Mouse (Mus musculus): ENCODE data around the gene 4930470P17Rik.
A peak's percentile ranks its signal among the peaks of the same experiment; 100 is the strongest.

4930470P17Rik gene

GRCm38 (mm10) chr2:170601917-170602316, at the start of gene 4930470P17Rik:
Gene 4930470P17Rik (minus strand): TSS chr2:170602017.
- no peak for DNase-seq (ENCODE audit: low read depth, low spot score)

- peak; percentile 70 for DNase-seq (ENCODE audit: low read depth, low spot score)
Measured at GRCm38 (mm10) chr2:170651483-170651882, 49.7 kb upstream of the 4930470P17Rik start.

GRCm38 (mm10) chr2:170648542-170648941, 46.7 kb upstream of the 4930470P17Rik start:
- DNase-seq (ENCODE audit: low read depth, low spot score): no peak

- DNase-seq (ENCODE audit: low read depth, low spot score): peak; percentile 39
Measured at GRCm38 (mm10) chr2:170646201-170646600, 44.4 kb upstream of the 4930470P17Rik start.

- DNase-seq (ENCODE audit: low read depth, low spot score): no peak
Measured at GRCm38 (mm10) chr2:170642338-170642806, 40.6 kb upstream of the 4930470P17Rik start.

- DNase-seq (ENCODE audit: low read depth, low spot score): peak; percentile 36
Measured at GRCm38 (mm10) chr2:170640281-170640680, 38.5 kb upstream of the 4930470P17Rik start.

GRCm38 (mm10) chr2:170638746-170639145, 36.9 kb upstream of the 4930470P17Rik start:
- DNase-seq (ENCODE audit: low read depth, low spot score): no peak

- no peak for DNase-seq (ENCODE audit: low read depth, low spot score)
Measured at GRCm38 (mm10) chr2:170632998-170633622, 31.3 kb upstream of the 4930470P17Rik start.

GRCm38 (mm10) chr2:170632386-170632785, 30.6 kb upstream of the 4930470P17Rik start:
- no peak for DNase-seq (ENCODE audit: low read depth, low spot score)

GRCm38 (mm10) chr2:170631375-170631774, 29.6 kb upstream of the 4930470P17Rik start:
- no peak for DNase-seq (ENCODE audit: low read depth, low spot score)

GRCm38 (mm10) chr2:170630553-170630952, 28.7 kb upstream of the 4930470P17Rik start:
- no peak for DNase-seq (ENCODE audit: low read depth, low spot score)

- DNase-seq (ENCODE audit: low read depth, low spot score): peak; percentile 65
Measured at GRCm38 (mm10) chr2:170627991-170628390, 26.2 kb upstream of the 4930470P17Rik start.

- DNase-seq (ENCODE audit: low read depth, low spot score): peak; percentile 71
Measured at GRCm38 (mm10) chr2:170624201-170624880, 22.5 kb upstream of the 4930470P17Rik start.

GRCm38 (mm10) chr2:170622985-170623384, 21.2 kb upstream of the 4930470P17Rik start:
- DNase-seq (ENCODE audit: low read depth, low spot score): peak; percentile 58

GRCm38 (mm10) chr2:170618862-170619492, 17.2 kb upstream of the 4930470P17Rik start:
- no peak for DNase-seq (ENCODE audit: low read depth, low spot score)

- peak; percentile 59 for DNase-seq (ENCODE audit: low read depth, low spot score)
Measured at GRCm38 (mm10) chr2:170611794-170612193, 10.0 kb upstream of the 4930470P17Rik start.

GRCm38 (mm10) chr2:170601171-170601570, 646 bp downstream of the 4930470P17Rik start:
- DNase-seq (ENCODE audit: low read depth, low spot score): peak; percentile 98

- peak; percentile 61 for DNase-seq (ENCODE audit: low read depth, low spot score)
Measured at GRCm38 (mm10) chr2:170597586-170597985, 4.2 kb downstream of the 4930470P17Rik start.

- DNase-seq (ENCODE audit: low read depth, low spot score): peak; percentile 79
Measured at GRCm38 (mm10) chr2:170596726-170597125, 5.1 kb downstream of the 4930470P17Rik start.

GRCm38 (mm10) chr2:170592161-170592560, 9.7 kb downstream of the 4930470P17Rik start:
- no peak for DNase-seq (ENCODE audit: low read depth, low spot score)

- DNase-seq (ENCODE audit: low read depth, low spot score): no peak
Measured at GRCm38 (mm10) chr2:170588369-170588900, 13.4 kb downstream of the 4930470P17Rik start.

- no peak for DNase-seq (ENCODE audit: low read depth, low spot score)
Measured at GRCm38 (mm10) chr2:170584678-170585077, 17.1 kb downstream of the 4930470P17Rik start.

All from R1 (cell line).